ENCODE assay signal across 14 mouse cellular contexts in the genomic region with DNA sequence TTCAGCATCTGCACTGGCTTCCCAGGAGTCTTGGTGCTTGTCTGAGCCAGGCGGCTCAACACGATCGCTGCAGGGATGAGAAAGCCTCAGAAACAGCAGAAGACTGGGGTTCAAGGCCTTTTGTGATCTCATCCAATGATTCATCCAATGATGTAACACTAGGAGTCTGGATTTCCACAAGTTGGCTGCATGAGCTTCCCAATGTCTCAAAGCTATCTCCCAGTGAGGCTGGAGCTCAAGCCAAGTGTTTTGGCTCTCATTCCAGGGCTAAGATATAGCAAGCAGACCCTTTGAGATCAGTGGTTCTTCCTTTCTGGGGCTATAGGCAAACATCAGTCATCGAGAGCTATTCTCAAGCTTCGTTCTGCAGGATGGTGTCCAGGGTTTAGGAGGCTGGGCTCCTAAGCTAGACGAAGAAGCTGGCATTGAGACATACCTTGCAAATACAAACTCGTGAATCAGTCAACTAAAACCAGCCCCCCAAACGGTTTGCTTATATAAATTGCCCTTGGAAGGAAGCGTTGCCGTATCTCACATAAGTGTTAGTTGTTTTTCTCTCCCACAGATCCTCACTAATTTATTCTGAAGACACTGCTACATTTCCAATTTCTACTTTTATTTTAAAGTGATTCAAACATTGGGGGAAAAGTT.
DNase-seq lines count a peak whose midpoint lies in the region; ATAC-seq and TF ChIP-seq lines count a peak whose summit lies in the region.
"Had no signal": no experiment of that assay in that cellular context is flagged by ENCODE, and none has a peak within 500 bp of the region (broad histone marks: within the 10 kb centered on the region; RNA-seq: fewer than 3 reads in every experiment).

No protein-coding gene starts in this region.

- no peak overlapping the region for H3K9ac ChIP-seq in forebrain, postnatal 0 days
- H3K9ac ChIP-seq in forebrain, embryonic 13.5 days, result no peak overlapping the region
- H3K9ac ChIP-seq in liver, adult 2 months (ENCODE audit: low read depth, low read length), result no peak overlapping the region
- no peak overlapping the region for H3K9ac ChIP-seq in heart, postnatal 0 days (replicated peaks; ENCODE audit: low read depth, low read length)
- H3K9ac ChIP-seq in hindbrain, embryonic 12.5 days, result no peak overlapping the region
- H3K9ac ChIP-seq: liver, postnatal 0 days; midbrain, embryonic 12.5 days; neural tube, embryonic 12.5 days had no signal

- H3K4me3 ChIP-seq in forebrain, postnatal 0 days (ENCODE audit: low read depth, low read length), result no peak overlapping the region
- H3K4me3 ChIP-seq in forebrain, embryonic 13.5 days, result no peak overlapping the region
- H3K4me3 ChIP-seq in liver, adult 2 months (ENCODE audit: insufficient read depth, low read depth, low read length), result no peak overlapping the region
- no peak overlapping the region for H3K4me3 ChIP-seq in heart, postnatal 0 days (ENCODE audit: low read depth, low read length)
- no peak overlapping the region for H3K4me3 ChIP-seq in hindbrain, embryonic 12.5 days
- H3K4me3 ChIP-seq: midbrain, embryonic 12.5 days; neural tube, embryonic 12.5 days had no signal

- TF ChIP-seq EP300 in heart, postnatal 0 days (IDR thresholded peaks at IDR 0.05; ENCODE audit: low read depth), result no peak

- TF ChIP-seq POLR2A in liver, adult 2 months (IDR thresholded peaks at IDR 0.05; ENCODE audit: extremely low read depth, insufficient read depth, low read length), result no peak

- 65% methylated on average over 10 of the region's 10 CpGs for WGBS in forebrain, postnatal 0 days
- WGBS in forebrain, embryonic 13.5 days, result 85% methylated on average over 10 of the region's 10 CpGs
- WGBS in liver, adult 2 months, result 74% methylated on average over 10 of the region's 10 CpGs
- 83% methylated on average over 10 of the region's 10 CpGs for WGBS in heart, postnatal 0 days
- WGBS in hindbrain, embryonic 12.5 days, result 93% methylated on average over 10 of the region's 10 CpGs

- ATAC-seq in forebrain, postnatal 0 days, result peak; percentile 43
- no peak for ATAC-seq in forebrain, embryonic 13.5 days
- 0 out of 2 replicates have a peak, but pooled peaks have one; percentile 47 for ATAC-seq in heart, postnatal 0 days (ENCODE audit: insufficient read depth, low read depth)
- ATAC-seq in hindbrain, embryonic 12.5 days (ENCODE audit: low FRiP score), result no peak
- ATAC-seq: inflammation-experienced regulatory T-cells, adult 6 months; liver, postnatal 0 days had no signal

- H3K4me1 ChIP-seq in forebrain, postnatal 0 days (ENCODE audit: insufficient read depth), result 0 out of 2 replicates have a peak, but pooled peaks cover 7% of the 10 kb centered on the region
- H3K4me1 ChIP-seq in forebrain, embryonic 13.5 days, result peaks cover 15% of the 10 kb centered on the region; the same call in 1 of the 2 replicates
- no peaks in the 10 kb centered on the region for H3K4me1 ChIP-seq in liver, adult 2 months (ENCODE audit: control insufficient read depth, insufficient read depth, low read length)
- H3K4me1 ChIP-seq in heart, postnatal 0 days (ENCODE audit: control insufficient read depth, insufficient read depth), result no peaks in the 10 kb centered on the region; the same call in 1 of the 2 replicates
- peaks cover 3% of the 10 kb centered on the region; the same call in 1 of the 2 replicates for H3K4me1 ChIP-seq in hindbrain, embryonic 12.5 days
- H3K4me1 ChIP-seq: neural tube, embryonic 12.5 days had no signal

- no peaks in the 10 kb centered on the region for H3K9me3 ChIP-seq in forebrain, postnatal 0 days (ENCODE audit: low read length)
- no peaks in the 10 kb centered on the region for H3K9me3 ChIP-seq in forebrain, embryonic 13.5 days (replicated peaks)
- no peaks in the 10 kb centered on the region for H3K9me3 ChIP-seq in heart, postnatal 0 days (replicated peaks; ENCODE audit: control insufficient read depth, low read length)
- H3K9me3 ChIP-seq in hindbrain, embryonic 12.5 days (replicated peaks), result no peaks in the 10 kb centered on the region
- H3K9me3 ChIP-seq: midbrain, embryonic 12.5 days; neural tube, embryonic 12.5 days had no signal

- peak overlapping the region; percentile 1; the same call in 1 of the 2 replicates for H3K27ac ChIP-seq in forebrain, postnatal 0 days (ENCODE audit: low read depth, low read length)
- H3K27ac ChIP-seq in forebrain, embryonic 13.5 days, result no peak overlapping the region
- H3K27ac ChIP-seq in liver, adult 2 months (replicated peaks; ENCODE audit: insufficient read depth, low read depth, low read length), result no peak overlapping the region
- no peak overlapping the region for H3K27ac ChIP-seq in heart, postnatal 0 days (ENCODE audit: low read depth)
- no peak overlapping the region for H3K27ac ChIP-seq in hindbrain, embryonic 12.5 days
- H3K27ac ChIP-seq: midbrain, embryonic 12.5 days; neural tube, embryonic 12.5 days had no signal

- H3K79me2 ChIP-seq in liver, adult 2 months (ENCODE audit: control insufficient read depth, insufficient read depth, low read length), result no peaks in the 10 kb centered on the region

- no peaks in the 10 kb centered on the region for H3K36me3 ChIP-seq in forebrain, postnatal 0 days (ENCODE audit: insufficient read depth)
- H3K36me3 ChIP-seq in forebrain, embryonic 13.5 days (ENCODE audit: poor library complexity, severe bottlenecking), result no peaks in the 10 kb centered on the region
- no peaks in the 10 kb centered on the region for H3K36me3 ChIP-seq in liver, adult 2 months (ENCODE audit: control insufficient read depth, insufficient read depth, low read length)
- no peaks in the 10 kb centered on the region for H3K36me3 ChIP-seq in heart, postnatal 0 days (replicated peaks; ENCODE audit: control insufficient read depth, insufficient read depth, low read length)
- H3K36me3 ChIP-seq in hindbrain, embryonic 12.5 days, result no peaks in the 10 kb centered on the region
- H3K36me3 ChIP-seq: midbrain, embryonic 12.5 days; neural tube, embryonic 12.5 days had no signal

- DNase-seq in forebrain, postnatal 0 days, result peak; percentile 51
- peak; percentile 16 for DNase-seq in liver, adult 2 months (ENCODE audit: extremely low read depth, low read depth, low spot score)
- DNase-seq in liver, result no peak
- peak; percentile 45 for DNase-seq in adrenal gland, postnatal 14 days
- no peak for DNase-seq in heart, postnatal 0 days (ENCODE audit: low spot score)
- DNase-seq in thymus, postnatal 14 days, result no peak
- DNase-seq: cerebellum, adult 2 months; kidney, postnatal 36 days; liver, postnatal 0 days had no signal

- no peak overlapping the region for H3K4me2 ChIP-seq in forebrain, postnatal 0 days (ENCODE audit: low read depth)
- H3K4me2 ChIP-seq in forebrain, embryonic 13.5 days, result no peak overlapping the region
- no peak overlapping the region for H3K4me2 ChIP-seq in heart, postnatal 0 days (ENCODE audit: low read depth, low read length)
- no peak overlapping the region for H3K4me2 ChIP-seq in hindbrain, embryonic 12.5 days (replicated peaks)
- H3K4me2 ChIP-seq: midbrain, embryonic 12.5 days; neural tube, embryonic 12.5 days had no signal

- H3K27me3 ChIP-seq in forebrain, postnatal 0 days (ENCODE audit: insufficient read depth, low read length), result no peaks in the 10 kb centered on the region
- no peaks in the 10 kb centered on the region for H3K27me3 ChIP-seq in forebrain, embryonic 13.5 days
- H3K27me3 ChIP-seq in liver, adult 2 months (ENCODE audit: control insufficient read depth, insufficient read depth, low read length), result no peaks in the 10 kb centered on the region
- no peaks in the 10 kb centered on the region for H3K27me3 ChIP-seq in heart, postnatal 0 days (ENCODE audit: control insufficient read depth, insufficient read depth, low read length)
- H3K27me3 ChIP-seq in hindbrain, embryonic 12.5 days, result no peaks in the 10 kb centered on the region
- H3K27me3 ChIP-seq: midbrain, embryonic 12.5 days; neural tube, embryonic 12.5 days had no signal

- no peak for TF ChIP-seq CTCF in forebrain, postnatal 0 days (IDR thresholded peaks at IDR 0.05; ENCODE audit: low read depth)
- TF ChIP-seq CTCF in liver, adult 2 months (IDR thresholded peaks at IDR 0.05; ENCODE audit: low read depth, low read length), result no peak
- TF ChIP-seq CTCF in heart, postnatal 0 days (IDR thresholded peaks at IDR 0.05; ENCODE audit: low read depth), result no peak

Comparison
In these comparisons a context has a peak if more than half of its experiments do, and no peak if none do; other contexts are left out.
1. ATAC-seq: peak in forebrain, postnatal 0 days (single experiment) and heart, postnatal 0 days (single experiment); none in forebrain, embryonic 13.5 days (single experiment) and hindbrain, embryonic 12.5 days (single experiment).
2. DNase-seq: peak in forebrain, postnatal 0 days (single experiment), liver, adult 2 months (single experiment) and adrenal gland, postnatal 14 days (single experiment); none in liver (single experiment), heart, postnatal 0 days (single experiment) and thymus, postnatal 14 days (single experiment).